Mouse (Mus musculus): ENCODE measurements at regions not wholly inside any gene's neighbourhood (a gene's known extent, or its start where the extent isn't known, plus 50 kb on each side); places are given as distances from the start of the nearest gene placed in this dataset.

DNA sequence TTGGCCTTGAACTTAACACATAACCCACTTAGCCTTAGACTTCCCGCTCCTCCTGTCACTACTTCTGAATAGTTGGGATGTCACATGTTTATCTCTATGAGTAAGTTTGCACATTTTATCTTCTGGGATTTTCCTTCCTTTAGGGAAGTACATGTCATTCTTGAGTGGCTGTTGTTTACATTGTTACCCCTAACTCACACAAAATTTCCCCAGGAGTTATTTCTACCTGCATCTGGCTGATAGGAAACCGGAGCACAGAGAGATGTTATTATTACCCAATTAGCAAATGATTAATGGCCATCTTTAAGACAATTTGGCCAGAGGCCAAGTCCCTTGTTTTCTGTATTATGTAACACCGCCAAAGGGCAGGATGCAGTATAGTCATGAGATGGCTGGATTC lies 140.9 kb downstream of the Cemip2 start:
- TF ChIP-seq POLR2A (IDR thresholded peaks at IDR 0.05; ENCODE audit: insufficient read length, low read depth): no peak
- TF ChIP-seq POLR2AphosphoS2 (IDR thresholded peaks at IDR 0.05; ENCODE audit: insufficient read length, low read depth): no peak
